Mouse (Mus musculus): ENCODE measurements around the gene Olfr811. TPM values are rescaled to one million over a fixed set of nuclear protein-coding genes. Genes with fewer than 3 reads are reported as not detected.

Gene Olfr811
- not detected in 2 replicates for polyA plus RNA-seq (2012; rRNA removed)

DNA sequence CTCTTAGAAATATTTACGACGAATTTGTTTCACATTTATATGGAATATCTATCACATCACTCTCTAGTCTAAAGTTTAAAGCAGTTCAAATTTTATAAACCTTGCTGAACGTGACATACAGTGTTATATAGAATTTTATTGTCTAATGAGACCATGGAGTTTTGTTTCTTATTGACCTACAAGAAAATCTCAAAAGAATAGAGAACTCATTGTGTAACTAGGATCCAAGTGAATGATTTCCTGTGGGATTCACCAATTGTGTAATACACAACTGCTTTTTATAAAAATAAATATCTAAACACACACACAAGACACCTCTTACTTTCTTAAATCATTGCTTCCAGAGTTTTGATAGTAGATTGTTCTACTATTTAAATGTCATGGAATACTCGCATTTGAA is at the start of gene Olfr811:
Gene Olfr811 (minus strand): TSS at position 101 of the 400 bp plus-strand sequence.
- no peaks in the 10 kb centered on the region for H3K4me1 ChIP-seq (ENCODE audit: control insufficient read depth, insufficient read depth, low read length)
- no peaks in the 10 kb centered on the region for H3K27me3 ChIP-seq (ENCODE audit: control insufficient read depth, insufficient read depth, low read length)
- H3K27ac ChIP-seq (ENCODE audit: insufficient read depth, low read length): no peak within 1 kb of the TSS
- DNase-seq: no peak
- no peak within 1 kb of the TSS for H3K4me3 ChIP-seq (replicated peaks; ENCODE audit: insufficient read depth, low read depth, low read length)
- WGBS: 82% methylated on average over 4 of the region's 4 CpGs
- TF ChIP-seq POLR2A (IDR thresholded peaks at IDR 0.05; ENCODE audit: borderline replicate concordance, insufficient read depth, low read length) (no peak), CTCF (IDR thresholded peaks at IDR 0.05; ENCODE audit: borderline replicate concordance, insufficient read depth, low read depth, low read length) (no peak)

DNA sequence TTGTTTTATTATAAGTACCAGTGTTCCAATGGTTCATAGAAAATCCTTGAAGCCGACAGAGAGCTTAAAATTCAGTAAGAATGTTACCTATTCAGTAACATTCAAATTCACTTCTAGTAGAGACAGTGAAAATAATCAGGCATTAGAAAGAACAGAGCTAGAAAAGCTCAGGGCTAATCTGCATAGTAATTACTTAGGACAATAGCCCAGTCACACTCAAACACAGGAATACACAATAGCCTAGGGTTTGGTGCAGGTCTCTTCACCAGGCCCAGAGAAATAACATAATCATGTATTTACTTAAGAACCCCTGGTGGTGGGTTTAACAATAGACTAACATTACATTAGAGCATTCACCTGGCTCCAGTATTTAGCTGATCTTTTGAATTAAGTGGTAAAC is 43.1 kb upstream of the Olfr811 start:
- no peak for DNase-seq
- no peaks in the 10 kb centered on the region for H3K27me3 ChIP-seq (ENCODE audit: control insufficient read depth, insufficient read depth, low read length)
- H3K4me1 ChIP-seq (ENCODE audit: control insufficient read depth, insufficient read depth, low read length): no peaks in the 10 kb centered on the region
- no peak overlapping the region for H3K27ac ChIP-seq (ENCODE audit: insufficient read depth, low read length)
- no peak overlapping the region for H3K4me3 ChIP-seq (replicated peaks; ENCODE audit: insufficient read depth, low read depth, low read length)
- WGBS: 59% methylated on average over 1 of the region's 1 CpGs
- TF ChIP-seq POLR2A (IDR thresholded peaks at IDR 0.05; ENCODE audit: borderline replicate concordance, insufficient read depth, low read length) (no peak), CTCF (IDR thresholded peaks at IDR 0.05; ENCODE audit: borderline replicate concordance, insufficient read depth, low read depth, low read length) (no peak)

DNA sequence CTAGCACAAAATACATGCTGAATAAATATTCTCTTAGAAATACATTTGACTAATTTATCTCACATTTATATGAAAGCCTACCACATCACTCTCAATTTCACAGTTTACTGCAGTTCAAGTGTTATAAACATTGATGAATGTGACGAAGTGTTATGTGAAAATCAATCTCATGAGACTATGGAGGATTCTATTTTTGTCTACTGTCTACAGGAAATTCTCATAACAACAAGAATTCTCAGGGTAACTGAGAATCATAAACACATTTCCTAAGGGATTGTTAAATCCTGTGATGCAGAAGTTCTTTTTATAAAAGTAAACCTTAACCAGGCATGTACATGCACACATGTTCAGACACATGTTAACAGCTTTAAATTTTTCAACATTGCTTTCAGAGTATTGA is 41.8 kb upstream of the Olfr811 start, which contains the start of gene Olfr812:
Gene Olfr812 (minus strand): TSS at position 101 of the 400 bp plus-strand sequence.
- TF ChIP-seq POLR2A (IDR thresholded peaks at IDR 0.05; ENCODE audit: borderline replicate concordance, insufficient read depth, low read length) (no peak), CTCF (IDR thresholded peaks at IDR 0.05; ENCODE audit: borderline replicate concordance, insufficient read depth, low read depth, low read length) (no peak)
- H3K4me1 ChIP-seq (ENCODE audit: control insufficient read depth, insufficient read depth, low read length): no peaks in the 10 kb centered on the region

DNA sequence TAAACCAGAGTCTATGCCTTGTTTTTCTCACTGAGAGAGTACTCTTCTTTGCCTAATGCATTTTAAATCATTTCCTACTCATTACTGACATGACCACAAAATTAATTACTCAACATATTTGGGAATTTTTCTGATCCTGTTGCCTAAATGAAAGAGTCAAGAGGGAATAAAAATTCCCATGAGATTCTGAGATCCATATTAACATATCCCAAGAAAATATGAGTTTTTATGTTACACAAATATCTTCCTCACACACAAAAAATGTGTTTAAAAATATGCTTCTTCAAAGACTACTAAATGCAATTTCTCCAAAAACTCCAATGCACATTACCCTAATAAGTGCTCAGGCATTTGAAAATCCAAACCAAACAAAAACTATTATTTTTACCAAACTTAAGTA is 9.4 kb downstream of the Olfr811 start, which contains the start of gene Olfr810:
Gene Olfr810 (minus strand): TSS at position 101 of the 400 bp plus-strand sequence.
- H3K27ac ChIP-seq (ENCODE audit: insufficient read depth, low read length): no peak within 1 kb of the TSS
- DNase-seq: no peak
- no peaks in the 10 kb centered on the region for H3K27me3 ChIP-seq (ENCODE audit: control insufficient read depth, insufficient read depth, low read length)
- no peaks in the 10 kb centered on the region for H3K4me1 ChIP-seq (ENCODE audit: control insufficient read depth, insufficient read depth, low read length)
- no peak for TF ChIP-seq CTCF (IDR thresholded peaks at IDR 0.05; ENCODE audit: borderline replicate concordance, insufficient read depth, low read depth, low read length)
- no peak for TF ChIP-seq POLR2A (IDR thresholded peaks at IDR 0.05; ENCODE audit: borderline replicate concordance, insufficient read depth, low read length)
- no peak within 1 kb of the TSS for H3K4me3 ChIP-seq (replicated peaks; ENCODE audit: insufficient read depth, low read depth, low read length)

More for the DNA sequence above, 41.8 kb upstream of the Olfr811 start, which contains the start of gene Olfr812:
- Histone ChIP-seq H3K27ac (ENCODE audit: insufficient read depth, low read length) (no peak within 1 kb of the TSS), H3K27me3 (ENCODE audit: control insufficient read depth, insufficient read depth, low read length) (no peaks in the 10 kb centered on the region), H3K4me3 (replicated peaks; ENCODE audit: insufficient read depth, low read depth, low read length) (no peak within 1 kb of the TSS)
- 68% methylated on average over 1 of the region's 1 CpGs for WGBS
- no peak for DNase-seq

DNA sequence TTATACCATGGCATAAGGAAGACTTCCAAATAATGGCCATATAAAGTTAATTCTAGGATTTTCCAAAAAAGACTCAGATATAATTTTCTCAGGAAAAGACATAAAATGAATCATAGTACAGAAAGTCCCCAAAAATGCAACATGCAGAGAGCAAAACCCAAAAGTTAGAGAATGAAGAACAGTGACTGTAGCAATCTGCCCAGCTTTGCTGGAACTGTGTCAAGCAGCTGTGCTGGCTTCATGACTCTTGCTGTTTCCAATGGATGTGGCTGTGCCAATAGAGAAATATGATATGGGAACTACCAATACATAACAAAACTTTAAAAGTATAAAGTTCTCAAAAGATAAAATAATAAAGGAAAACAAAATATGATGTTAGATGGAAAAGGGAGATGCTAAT is 26.1 kb downstream of the Olfr811 start:
- DNase-seq: no peak
- H3K4me1 ChIP-seq (ENCODE audit: control insufficient read depth, insufficient read depth, low read length): no peaks in the 10 kb centered on the region
- TF ChIP-seq POLR2A (IDR thresholded peaks at IDR 0.05; ENCODE audit: borderline replicate concordance, insufficient read depth, low read length) (no peak), CTCF (IDR thresholded peaks at IDR 0.05; ENCODE audit: borderline replicate concordance, insufficient read depth, low read depth, low read length) (no peak)
- no peak overlapping the region for H3K27ac ChIP-seq (ENCODE audit: insufficient read depth, low read length)
- H3K27me3 ChIP-seq (ENCODE audit: control insufficient read depth, insufficient read depth, low read length): no peaks in the 10 kb centered on the region
- no peak overlapping the region for H3K4me3 ChIP-seq (replicated peaks; ENCODE audit: insufficient read depth, low read depth, low read length)

DNA sequence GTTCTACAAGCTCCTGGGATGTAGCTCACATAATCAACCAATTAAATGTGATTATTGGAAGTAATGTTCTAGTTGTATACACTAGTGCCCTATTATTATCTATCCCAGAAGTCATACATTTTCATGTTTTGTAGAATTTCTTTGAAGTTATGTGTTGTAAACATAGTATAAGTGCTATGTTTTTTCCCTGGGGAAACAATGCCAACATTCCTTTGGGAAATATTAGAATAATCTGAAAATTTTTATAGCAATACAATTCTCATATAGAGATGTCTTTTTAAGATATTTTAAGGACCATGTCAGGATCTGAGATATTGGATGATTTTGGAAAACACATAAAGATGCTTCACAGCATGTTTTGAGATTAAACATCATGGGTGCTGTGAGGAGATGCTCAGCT is 29.9 kb downstream of the Olfr811 start, which contains the start of gene Olfr809:
Gene Olfr809 (plus strand): TSS at position 301 of the 400 bp plus-strand sequence.
- Histone ChIP-seq H3K4me3 (replicated peaks; ENCODE audit: insufficient read depth, low read depth, low read length) (no peak within 1 kb of the TSS), H3K27me3 (ENCODE audit: control insufficient read depth, insufficient read depth, low read length) (no peaks in the 10 kb centered on the region), H3K27ac (ENCODE audit: insufficient read depth, low read length) (no peak within 1 kb of the TSS), H3K4me1 (ENCODE audit: control insufficient read depth, insufficient read depth, low read length) (no peaks in the 10 kb centered on the region)
- TF ChIP-seq POLR2A (IDR thresholded peaks at IDR 0.05; ENCODE audit: borderline replicate concordance, insufficient read depth, low read length) (no peak), CTCF (IDR thresholded peaks at IDR 0.05; ENCODE audit: borderline replicate concordance, insufficient read depth, low read depth, low read length) (no peak)
- DNase-seq: no peak

DNA sequence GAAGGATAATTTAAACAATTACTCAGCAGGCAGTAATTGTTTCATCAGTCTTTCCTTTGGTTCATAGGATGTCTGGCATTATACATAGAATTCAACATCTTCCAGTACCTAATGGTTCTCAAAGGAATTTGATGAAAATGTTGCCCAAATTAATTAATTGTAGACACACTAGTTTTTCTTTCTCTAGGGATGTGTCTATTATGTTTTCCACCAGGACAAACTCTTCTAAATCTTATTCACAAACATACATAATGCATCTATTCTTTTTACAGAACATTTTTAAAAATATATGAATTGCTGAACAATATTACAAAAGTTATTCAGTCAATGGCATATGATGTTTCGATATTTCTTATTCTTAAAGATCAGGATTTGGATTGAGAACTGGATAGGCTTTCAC is 39.0 kb downstream of the Olfr811 start, which contains the start of gene Olfr808:
Gene Olfr808 (plus strand): TSS at position 301 of the 400 bp plus-strand sequence.
- Histone ChIP-seq H3K4me1 (ENCODE audit: control insufficient read depth, insufficient read depth, low read length) (no peaks in the 10 kb centered on the region), H3K27ac (ENCODE audit: insufficient read depth, low read length) (no peak within 1 kb of the TSS), H3K27me3 (ENCODE audit: control insufficient read depth, insufficient read depth, low read length) (no peaks in the 10 kb centered on the region), H3K4me3 (replicated peaks; ENCODE audit: insufficient read depth, low read depth, low read length) (no peak within 1 kb of the TSS)
- WGBS: 97% methylated on average over 1 of the region's 1 CpGs
- TF ChIP-seq POLR2A (IDR thresholded peaks at IDR 0.05; ENCODE audit: borderline replicate concordance, insufficient read depth, low read length) (no peak), CTCF (IDR thresholded peaks at IDR 0.05; ENCODE audit: borderline replicate concordance, insufficient read depth, low read depth, low read length) (no peak)
- DNase-seq: no peak

DNA sequence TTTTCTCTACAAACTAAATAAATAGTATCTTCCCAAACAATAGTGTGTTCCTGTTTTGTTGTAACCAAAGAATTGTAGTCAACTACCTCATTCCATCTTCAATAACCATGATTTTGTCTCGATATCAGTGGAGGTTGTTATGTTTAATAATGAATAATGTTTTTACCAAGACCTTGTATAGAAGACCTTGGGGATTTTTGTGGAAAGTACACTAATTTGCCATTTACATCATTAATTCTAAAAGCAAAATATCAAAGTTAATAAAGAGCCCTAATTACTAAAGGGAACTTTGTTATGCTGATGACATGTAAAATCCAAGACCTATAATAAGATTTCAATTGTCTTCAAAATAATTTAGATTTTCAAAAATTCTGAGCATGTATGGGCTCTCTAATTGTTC is 46.5 kb downstream of the Olfr811 start, which contains the start of gene Olfr807:
Gene Olfr807 (minus strand): TSS at position 101 of the 400 bp plus-strand sequence.
- no peak for TF ChIP-seq POLR2A (IDR thresholded peaks at IDR 0.05; ENCODE audit: borderline replicate concordance, insufficient read depth, low read length)
- no peak for TF ChIP-seq CTCF (IDR thresholded peaks at IDR 0.05; ENCODE audit: borderline replicate concordance, insufficient read depth, low read depth, low read length)
- no peak for DNase-seq
- Histone ChIP-seq H3K27ac (ENCODE audit: insufficient read depth, low read length) (no peak within 1 kb of the TSS), H3K4me1 (ENCODE audit: control insufficient read depth, insufficient read depth, low read length) (no peaks in the 10 kb centered on the region), H3K4me3 (replicated peaks; ENCODE audit: insufficient read depth, low read depth, low read length) (no peak within 1 kb of the TSS), H3K27me3 (ENCODE audit: control insufficient read depth, insufficient read depth, low read length) (no peaks in the 10 kb centered on the region)
- WGBS: 83% methylated on average over 1 of the region's 1 CpGs

Other genes starting within 250 kb of the Olfr811 start
- gene Olfr794, start 236.7 kb downstream of the Olfr811 start, polyA plus RNA-seq (2012; rRNA removed): not detected in 2 replicates
- not detected in 2 replicates for gene Olfr796, start 191.8 kb downstream of the Olfr811 start, polyA plus RNA-seq (2012; rRNA removed)
- not detected in 2 replicates for gene Olfr798, start 176.5 kb downstream of the Olfr811 start, polyA plus RNA-seq (2012; rRNA removed)
- not detected in 2 replicates for gene Olfr799, start 166.9 kb downstream of the Olfr811 start, polyA plus RNA-seq (2012; rRNA removed)
- gene Olfr800, start 146.7 kb downstream of the Olfr811 start, polyA plus RNA-seq (2012; rRNA removed): not detected in 2 replicates
- gene Olfr801, start 130.5 kb downstream of the Olfr811 start, polyA plus RNA-seq (2012; rRNA removed): not detected in 2 replicates
- not detected in 2 replicates for gene Olfr802, start 116.2 kb downstream of the Olfr811 start, polyA plus RNA-seq (2012; rRNA removed)
- gene Olfr803, start 110.1 kb downstream of the Olfr811 start, polyA plus RNA-seq (2012; rRNA removed): not detected in 2 replicates
- not detected in 2 replicates for gene Olfr804, start 101.2 kb downstream of the Olfr811 start, polyA plus RNA-seq (2012; rRNA removed)
- gene Olfr805, start 75.0 kb downstream of the Olfr811 start, polyA plus RNA-seq (2012; rRNA removed): not detected in 2 replicates
- not detected in 2 replicates for gene Olfr806, start 62.5 kb downstream of the Olfr811 start, polyA plus RNA-seq (2012; rRNA removed)
- not detected in 2 replicates for gene Olfr807, start 46.6 kb downstream of the Olfr811 start, polyA plus RNA-seq (2012; rRNA removed)
- not detected in 2 replicates for gene Olfr808, start 38.9 kb downstream of the Olfr811 start, polyA plus RNA-seq (2012; rRNA removed)
- not detected in 2 replicates for gene Olfr809, start 29.8 kb downstream of the Olfr811 start, polyA plus RNA-seq (2012; rRNA removed)
- not detected in 2 replicates for gene Olfr810, start 9.5 kb downstream of the Olfr811 start, polyA plus RNA-seq (2012; rRNA removed)
- gene Olfr812, start 41.7 kb upstream of the Olfr811 start, polyA plus RNA-seq (2012; rRNA removed): not detected in 2 replicates
- gene Olfr813, start 51.0 kb upstream of the Olfr811 start, polyA plus RNA-seq (2012; rRNA removed): not detected in 2 replicates
- not detected in 2 replicates for gene Olfr814, start 75.5 kb upstream of the Olfr811 start, polyA plus RNA-seq (2012; rRNA removed)
- not detected in 2 replicates for gene Olfr815, start 101.5 kb upstream of the Olfr811 start, polyA plus RNA-seq (2012; rRNA removed)
- not detected in 2 replicates for gene Olfr816, start 111.2 kb upstream of the Olfr811 start, polyA plus RNA-seq (2012; rRNA removed)
- gene Olfr818, start 144.7 kb upstream of the Olfr811 start, polyA plus RNA-seq (2012; rRNA removed): not detected in 2 replicates
- not detected in 2 replicates for gene Olfr819, start 162.9 kb upstream of the Olfr811 start, polyA plus RNA-seq (2012; rRNA removed)
- gene Olfr247, start 171.7 kb upstream of the Olfr811 start, polyA plus RNA-seq (2012; rRNA removed): not detected in 2 replicates
- not detected in 2 replicates for gene Gm10310, start 180.7 kb upstream of the Olfr811 start, polyA plus RNA-seq (2012; rRNA removed)
- gene Olfr820, start 208.2 kb upstream of the Olfr811 start, polyA plus RNA-seq (2012; rRNA removed): not detected in 2 replicates
- gene Olfr821, start 226.0 kb upstream of the Olfr811 start, polyA plus RNA-seq (2012; rRNA removed): not detected in 2 replicates

Data from cerebellum, adult 2 months (tissue).